Mouse (Mus musculus): ENCODE measurements at regions not wholly inside any gene's neighbourhood (a gene's known extent, or its start where the extent isn't known, plus 50 kb on each side); places are given as distances from the start of the nearest gene placed in this dataset.
"Not testable (repeated sequence)": the region's sequence is repeated elsewhere in the genome, so short reads cannot be mapped to it uniquely, and the experiment has no call there.

- DNase-seq: no peak
These were observed 311.2 kb upstream of the Cdh4 start for GRCm38 (mm10) chr2:179131004-179131403.

GRCm38 (mm10) chr2:179142313-179142712, 299.9 kb upstream of the Cdh4 start:
- DNase-seq: no peak

GRCm38 (mm10) chr2:179145726-179146125, 296.5 kb upstream of the Cdh4 start:
- DNase-seq: no peak

- DNase-seq: no peak
These were observed 296.0 kb upstream of the Cdh4 start for GRCm38 (mm10) chr2:179146274-179146673.

- no peak for DNase-seq
These were observed 294.0 kb upstream of the Cdh4 start for GRCm38 (mm10) chr2:179148194-179148593.

GRCm38 (mm10) chr2:179148667-179149066, 293.6 kb upstream of the Cdh4 start:
- DNase-seq: no peak

- DNase-seq: no peak
These were observed 283.4 kb upstream of the Cdh4 start for GRCm38 (mm10) chr2:179158881-179159280.

GRCm38 (mm10) chr2:179163116-179163515, 279.1 kb upstream of the Cdh4 start:
- DNase-seq: no peak

- no peak for DNase-seq
These were observed 272.1 kb upstream of the Cdh4 start for GRCm38 (mm10) chr2:179170157-179170556.

GRCm38 (mm10) chr2:179170608-179171007, 271.6 kb upstream of the Cdh4 start:
- no peak for DNase-seq

GRCm38 (mm10) chr2:179176835-179177530, 265.2 kb upstream of the Cdh4 start:
- DNase-seq: not testable (repeated sequence)

GRCm38 (mm10) chr2:179181366-179181765, 260.9 kb upstream of the Cdh4 start:
- no peak for DNase-seq

- DNase-seq: no peak
These were observed 260.1 kb upstream of the Cdh4 start for GRCm38 (mm10) chr2:179182123-179182522.

GRCm38 (mm10) chr2:179192906-179193496, 249.2 kb upstream of the Cdh4 start:
- no peak for DNase-seq

- peak; percentile 87 for DNase-seq
These were observed 248.6 kb upstream of the Cdh4 start for GRCm38 (mm10) chr2:179193507-179194160.

GRCm38 (mm10) chr2:179197471-179197870, 244.8 kb upstream of the Cdh4 start:
- no peak for DNase-seq

GRCm38 (mm10) chr2:179200495-179200894, 241.7 kb upstream of the Cdh4 start:
- DNase-seq: peak; percentile 70

GRCm38 (mm10) chr2:179210164-179210805, 231.9 kb upstream of the Cdh4 start:
- no peak for DNase-seq

- DNase-seq: no peak
These were observed 225.5 kb upstream of the Cdh4 start for GRCm38 (mm10) chr2:179216773-179217172.

GRCm38 (mm10) chr2:179228096-179228495, 214.1 kb upstream of the Cdh4 start:
- no peak for DNase-seq

GRCm38 (mm10) chr2:179231708-179232354, 210.4 kb upstream of the Cdh4 start:
- DNase-seq: no peak

GRCm38 (mm10) chr2:179238166-179238565, 204.1 kb upstream of the Cdh4 start:
- no peak for DNase-seq

GRCm38 (mm10) chr2:179260892-179261291, 181.3 kb upstream of the Cdh4 start:
- no peak for DNase-seq
